Mouse (Mus musculus): ENCODE data around the gene Phf3. TPM values are rescaled to one million over a fixed set of nuclear protein-coding genes. Genes with fewer than 3 reads are reported as not detected.
"Not testable (repeated sequence)": the region's sequence is repeated elsewhere in the genome, so short reads cannot be mapped to it uniquely, and the experiment has no call there.

The Phf3 gene
- polyA plus RNA-seq, 1 experiment from 2014 or later, result 54.3 TPM

- Histone ChIP-seq H3K4me3 (replicated peaks) (no peak overlapping the region), H3K4me2 (replicated peaks) (no peak overlapping the region), H3K4me1 (replicated peaks) (no peaks in the 10 kb centered on the region), H3K36me3 (no peaks in the 10 kb centered on the region), H3K27ac (no peak overlapping the region), H3K27me3 (no peaks in the 10 kb centered on the region), H3K9ac (replicated peaks) (no peak overlapping the region), H3K9me3 (no peaks in the 10 kb centered on the region)
- 84% methylated on average over 6 of the region's 6 CpGs for WGBS
- no peak for ATAC-seq
These were observed 90.0 kb downstream of the Phf3 start for GRCm38 (mm10) chr1:30783741-30784140.

GRCm38 (mm10) chr1:30780293-30780692 is 93.4 kb downstream of the Phf3 start:
- H3K4me3 ChIP-seq (replicated peaks), result no peak overlapping the region
- no peak for ATAC-seq
- 46% methylated on average over 6 of the region's 6 CpGs for WGBS
- no peaks in the 10 kb centered on the region for H3K4me1 ChIP-seq (replicated peaks)
- H3K36me3 ChIP-seq, result no peaks in the 10 kb centered on the region
- no peak overlapping the region for H3K27ac ChIP-seq
- no peak overlapping the region for H3K9ac ChIP-seq (replicated peaks)
- no peaks in the 10 kb centered on the region for H3K9me3 ChIP-seq
- H3K4me2 ChIP-seq (replicated peaks), result no peak overlapping the region
- no peaks in the 10 kb centered on the region for H3K27me3 ChIP-seq

- Histone ChIP-seq H3K27me3 (no peaks in the 10 kb centered on the region), H3K9me3 (no peaks in the 10 kb centered on the region), H3K27ac (no peak overlapping the region), H3K9ac (replicated peaks) (no peak overlapping the region), H3K4me3 (replicated peaks) (no peak overlapping the region), H3K4me1 (replicated peaks) (no peaks in the 10 kb centered on the region), H3K4me2 (replicated peaks) (no peak overlapping the region), H3K36me3 (no peaks in the 10 kb centered on the region)
- no peak for ATAC-seq
- WGBS, result 92% methylated on average over 3 of the region's 3 CpGs
These were observed 94.2 kb downstream of the Phf3 start for GRCm38 (mm10) chr1:30779562-30779961.

- no peak overlapping the region for H3K4me3 ChIP-seq (replicated peaks)
- no peak overlapping the region for H3K27ac ChIP-seq
- no peaks in the 10 kb centered on the region for H3K9me3 ChIP-seq
- no peaks in the 10 kb centered on the region for H3K4me1 ChIP-seq (replicated peaks)
- ATAC-seq, result peak; percentile 89
- no peaks in the 10 kb centered on the region for H3K27me3 ChIP-seq
- WGBS, result 20% methylated on average over 14 of the region's 14 CpGs
- no peaks in the 10 kb centered on the region for H3K36me3 ChIP-seq
- peak overlapping the region; percentile 31; the same call in 1 of the 2 replicates for H3K4me2 ChIP-seq (replicated peaks)
- no peak overlapping the region for H3K9ac ChIP-seq (replicated peaks)
These were observed 95.2 kb downstream of the Phf3 start for GRCm38 (mm10) chr1:30778374-30779005.

GRCm38 (mm10) chr1:30776196-30776595 is 97.5 kb downstream of the Phf3 start:
- 76% methylated on average over 2 of the region's 2 CpGs for WGBS
- Histone ChIP-seq H3K9me3 (no peaks in the 10 kb centered on the region), H3K36me3 (no peaks in the 10 kb centered on the region), H3K27ac (no peak overlapping the region), H3K4me3 (replicated peaks) (no peak overlapping the region), H3K27me3 (no peaks in the 10 kb centered on the region), H3K4me1 (replicated peaks) (no peaks in the 10 kb centered on the region), H3K4me2 (replicated peaks) (no peak overlapping the region), H3K9ac (replicated peaks) (no peak overlapping the region)
- ATAC-seq, result no peak

- H3K9ac ChIP-seq (replicated peaks), result no peak overlapping the region
- no peak for ATAC-seq
- no peaks in the 10 kb centered on the region for H3K4me1 ChIP-seq (replicated peaks)
- no peak overlapping the region for H3K27ac ChIP-seq
- no peaks in the 10 kb centered on the region for H3K27me3 ChIP-seq
- no peak overlapping the region for H3K4me2 ChIP-seq (replicated peaks)
- no peak overlapping the region for H3K4me3 ChIP-seq (replicated peaks)
- no peaks in the 10 kb centered on the region for H3K36me3 ChIP-seq
- 86% methylated on average over 6 of the region's 6 CpGs for WGBS
- H3K9me3 ChIP-seq, result no peaks in the 10 kb centered on the region
These were observed 100.1 kb downstream of the Phf3 start for GRCm38 (mm10) chr1:30773662-30774061.

GRCm38 (mm10) chr1:30772851-30773250 is 100.9 kb downstream of the Phf3 start:
- WGBS, result 88% methylated on average over 7 of the region's 7 CpGs
- H3K9me3 ChIP-seq, result no peaks in the 10 kb centered on the region
- H3K36me3 ChIP-seq, result no peaks in the 10 kb centered on the region
- no peak for ATAC-seq
- H3K27me3 ChIP-seq, result no peaks in the 10 kb centered on the region
- no peaks in the 10 kb centered on the region for H3K4me1 ChIP-seq (replicated peaks)
- no peak overlapping the region for H3K4me2 ChIP-seq (replicated peaks)
- no peak overlapping the region for H3K4me3 ChIP-seq (replicated peaks)
- H3K9ac ChIP-seq (replicated peaks), result no peak overlapping the region
- H3K27ac ChIP-seq, result no peak overlapping the region

- ATAC-seq, result peak; percentile 45; the same call in 1 of the 2 replicates
- Histone ChIP-seq H3K27me3 (no peaks in the 10 kb centered on the region), H3K36me3 (no peaks in the 10 kb centered on the region)
These were observed 101.9 kb downstream of the Phf3 start for GRCm38 (mm10) chr1:30771772-30772171.

GRCm38 (mm10) chr1:30770599-30770998 is 103.1 kb downstream of the Phf3 start:
- not testable (repeated sequence) for H3K36me3 ChIP-seq; H3K27ac ChIP-seq; H3K4me3 ChIP-seq (replicated peaks); ATAC-seq; H3K4me1 ChIP-seq (replicated peaks); H3K9me3 ChIP-seq; H3K9ac ChIP-seq (replicated peaks); H3K27me3 ChIP-seq; H3K4me2 ChIP-seq (replicated peaks)
- 94% methylated on average over 13 of the region's 16 CpGs for WGBS

More at GRCm38 (mm10) chr1:30771772-30772171, 101.9 kb downstream of the Phf3 start:
- Histone ChIP-seq H3K27ac (no peak overlapping the region), H3K4me3 (replicated peaks) (no peak overlapping the region), H3K4me1 (replicated peaks) (no peaks in the 10 kb centered on the region), H3K4me2 (replicated peaks) (no peak overlapping the region), H3K9ac (replicated peaks) (no peak overlapping the region), H3K9me3 (no peaks in the 10 kb centered on the region)
- WGBS, result 76% methylated on average over 6 of the region's 6 CpGs

GRCm38 (mm10) chr1:30756794-30757193 is 116.9 kb downstream of the Phf3 start:
- no peak for ATAC-seq
- Histone ChIP-seq H3K9me3 (no peaks in the 10 kb centered on the region), H3K4me2 (replicated peaks) (no peak overlapping the region), H3K4me3 (replicated peaks) (no peak overlapping the region), H3K9ac (replicated peaks) (no peak overlapping the region), H3K4me1 (replicated peaks) (peaks cover 2% of the 10 kb centered on the region; the same call in 1 of the 2 replicates), H3K27ac (no peak overlapping the region), H3K27me3 (no peaks in the 10 kb centered on the region), H3K36me3 (no peaks in the 10 kb centered on the region)

GRCm38 (mm10) chr1:30755453-30756224 is 118.1 kb downstream of the Phf3 start:
- Histone ChIP-seq H3K4me1 (replicated peaks) (peaks cover 4% of the 10 kb centered on the region; the same call in 1 of the 2 replicates), H3K9ac (replicated peaks) (no peak overlapping the region), H3K27me3 (no peaks in the 10 kb centered on the region), H3K4me2 (replicated peaks) (no peak overlapping the region), H3K9me3 (no peaks in the 10 kb centered on the region), H3K27ac (no peak overlapping the region), H3K4me3 (replicated peaks) (no peak overlapping the region), H3K36me3 (no peaks in the 10 kb centered on the region)
- 41% methylated on average over 3 of the region's 3 CpGs for WGBS
- ATAC-seq, result no peak

Data from midbrain, embryonic 13.5 days (tissue).